Mouse (Mus musculus) heart, postnatal 0 days (tissue): ENCODE results near the gene Pabpn1l. TPM values are rescaled to one million over a fixed set of nuclear protein-coding genes. Genes with fewer than 3 reads are reported as not detected.
"Not testable (repeated sequence)": the region's sequence is repeated elsewhere in the genome, so short reads cannot be mapped to it uniquely, and the experiment has no call there.

Experiments used
- ATAC-seq: fragments of 200-750 bp; cut with Nextera tagmentation; 2 replicates; pipeline ENCODE4 v1.8.0; 2017; ENCODE audit warnings: low read depth, moderate number of reproducible peaks, moderate library complexity; ENCODE audit not compliant: insufficient read depth
- DNase-seq: peaks from one replicate; pipeline ENCODE4 v3.0.0-alpha.2; 2016; ENCODE audit warnings: low spot score
- H3K27ac ChIP-seq: fragments of 300-500 bp; sonication (generic); 2 replicates; pipeline ENCODE4 v1.5.1; 2014; ENCODE audit warnings: low read depth, mild to moderate bottlenecking
- H3K27me3 ChIP-seq: fragments of 300-500 bp; sonication (generic); 2 replicates; pipeline ENCODE4 v1.6.1; 2014; ENCODE audit warnings: low read length, mixed read lengths; ENCODE audit not compliant: control insufficient read depth, insufficient read depth
- H3K36me3 ChIP-seq: fragments of 300-500 bp; sonication (generic); replicated peaks from 2 replicates; pipeline ENCODE4 v1.6.1; 2014; ENCODE audit warnings: low read length, mixed read lengths; ENCODE audit not compliant: control insufficient read depth, insufficient read depth
- H3K4me1 ChIP-seq: fragments of 300-500 bp; sonication (generic); 2 replicates; pipeline ENCODE4 v1.6.1; 2014; ENCODE audit warnings: antibody characterized with exemption; ENCODE audit not compliant: control insufficient read depth, insufficient read depth
- H3K4me2 ChIP-seq: fragments of 300-500 bp; sonication (generic); 2 replicates; pipeline ENCODE4 v1.6.1; 2014; ENCODE audit warnings: low read depth, mild to moderate bottlenecking, low read length, moderate library complexity
- H3K4me3 ChIP-seq: fragments of 300-500 bp; sonication (generic); 2 replicates; pipeline ENCODE4 v1.5.1; 2014; ENCODE audit warnings: low read depth, low read length
- H3K9ac ChIP-seq: fragments of 300-500 bp; sonication (generic); replicated peaks from 2 replicates; pipeline ENCODE4 v1.6.1; 2014; ENCODE audit warnings: low read depth, low read length, mixed read lengths
- H3K9me3 ChIP-seq: fragments of 300-500 bp; sonication (generic); replicated peaks from 2 replicates; pipeline ENCODE4 v1.6.1; 2016; ENCODE audit warnings: low read length; ENCODE audit not compliant: control insufficient read depth
- CTCF ChIP-seq: IDR thresholded peaks from 2 replicates; pipeline ENCODE4 v1.5.1; 2016; ENCODE audit warnings: antibody characterized with exemption, control low read depth, low read depth
- EP300 ChIP-seq: IDR thresholded peaks from 2 replicates; pipeline ENCODE4 v1.6.1; 2016; ENCODE audit warnings: antibody characterized with exemption, low read depth
- WGBS: fragments of 180-500 bp; shearing (Covaris S2); extraction: QIAGEN DNeasy Blood & Tissue Kit; methylation state at CpG from one replicate; pipeline ENCODE4 v1.1.7; 2014; 5-methylcytosine and 5-hydroxymethylcytosine counted together
- polyA plus RNA-seq: library from polyadenylated mRNA; unstranded; fragments of >200 nt; fragmentation: Nextera tagmentation; extraction: Ambion mirVana; gene quantifications from 2 replicates; pipeline ENCODE4 v1.2.1, GENCODE M21; 2015
- total RNA-seq: library from RNA; depleted of rRNA; stranded (reverse); fragments of >200 nt; gene quantifications from 2 replicates; pipeline ENCODE4 v1.2.3, GENCODE M21; 2014; ENCODE audit warnings: low replicate concordance

Pabpn1l gene
- total and polyA plus RNA-seq, 2 experiments from 2014 or later: not detected

- no peaks in the 10 kb centered on the region for H3K27me3 ChIP-seq
These were observed 48.3 kb downstream of the Pabpn1l start for GRCm38 (mm10) chr8:122574264-122574663.

GRCm38 (mm10) chr8:122573577-122573976 is 49.0 kb downstream of the Pabpn1l start:
- H3K36me3 ChIP-seq: peaks cover 28% of the 10 kb centered on the region
- no peaks in the 10 kb centered on the region for H3K27me3 ChIP-seq
- DNase-seq: no peak
- WGBS: 72% methylated on average over 9 of the region's 9 CpGs
- no peak overlapping the region for H3K27ac ChIP-seq
- no peaks in the 10 kb centered on the region for H3K9me3 ChIP-seq
- no peak overlapping the region for H3K4me2 ChIP-seq
- ATAC-seq: no peak
- H3K9ac ChIP-seq: no peak overlapping the region
- no peak overlapping the region for H3K4me3 ChIP-seq
- TF ChIP-seq EP300 (no peak), CTCF (no peak)
- H3K4me1 ChIP-seq: peaks cover 28% of the 10 kb centered on the region

More at GRCm38 (mm10) chr8:122574264-122574663, 48.3 kb downstream of the Pabpn1l start:
- Histone ChIP-seq H3K4me1 (peaks cover 22% of the 10 kb centered on the region), H3K36me3 (peaks cover 28% of the 10 kb centered on the region), H3K4me3 (no peak overlapping the region), H3K9ac (no peak overlapping the region), H3K4me2 (no peak overlapping the region), H3K9me3 (no peaks in the 10 kb centered on the region), H3K27ac (no peak overlapping the region)
- DNase-seq: no peak
- no peak for TF ChIP-seq CTCF
- TF ChIP-seq EP300: no peak
- WGBS: 37% methylated on average over 3 of the region's 3 CpGs
- ATAC-seq: no peak

- not testable (repeated sequence) for H3K27ac ChIP-seq, H3K27me3 ChIP-seq, H3K9ac ChIP-seq, H3K9me3 ChIP-seq, DNase-seq, H3K4me3 ChIP-seq, ATAC-seq, H3K4me2 ChIP-seq
- WGBS: 60% methylated on average over 4 of the region's 4 CpGs
- Histone ChIP-seq H3K4me1 (peaks cover 31% of the 10 kb centered on the region), H3K36me3 (peaks cover 28% of the 10 kb centered on the region)
These were observed 49.4 kb downstream of the Pabpn1l start for GRCm38 (mm10) chr8:122573176-122573575.

- Histone ChIP-seq H3K9me3 (no peaks in the 10 kb centered on the region), H3K4me2 (no peak overlapping the region), H3K9ac (no peak overlapping the region), H3K36me3 (peaks cover 28% of the 10 kb centered on the region), H3K4me1 (peaks cover 31% of the 10 kb centered on the region), H3K4me3 (no peak overlapping the region), H3K27me3 (no peaks in the 10 kb centered on the region), H3K27ac (no peak overlapping the region)
- TF ChIP-seq EP300: no peak
- TF ChIP-seq CTCF: no peak
- DNase-seq: no peak
- ATAC-seq: no peak
- WGBS: 94% methylated on average over 3 of the region's 3 CpGs
These were observed 49.8 kb downstream of the Pabpn1l start for GRCm38 (mm10) chr8:122572751-122573150.

- Histone ChIP-seq H3K4me2 (no peak overlapping the region), H3K4me3 (no peak overlapping the region), H3K27ac (no peak overlapping the region), H3K9ac (no peak overlapping the region), H3K4me1 (peaks cover 35% of the 10 kb centered on the region), H3K9me3 (no peaks in the 10 kb centered on the region), H3K27me3 (no peaks in the 10 kb centered on the region), H3K36me3 (peaks cover 28% of the 10 kb centered on the region)
- WGBS: 90% methylated on average over 17 of the region's 17 CpGs
- no peak for DNase-seq
- ATAC-seq: no peak
- TF ChIP-seq EP300 (no peak), CTCF (no peak)
These were observed 50.7 kb downstream of the Pabpn1l start for GRCm38 (mm10) chr8:122571750-122572267.

GRCm38 (mm10) chr8:122571153-122571552 is 51.4 kb downstream of the Pabpn1l start:
- Histone ChIP-seq H3K27me3 (no peaks in the 10 kb centered on the region), H3K4me1 (peaks cover 39% of the 10 kb centered on the region), H3K9ac (no peak overlapping the region), H3K4me2 (no peak overlapping the region), H3K4me3 (no peak overlapping the region), H3K27ac (no peak overlapping the region), H3K36me3 (peaks cover 28% of the 10 kb centered on the region), H3K9me3 (no peaks in the 10 kb centered on the region)
- ATAC-seq (no peak), DNase-seq (no peak)
- TF ChIP-seq EP300 (no peak), CTCF (no peak)
- 89% methylated on average over 11 of the region's 11 CpGs for WGBS
